Mouse (Mus musculus) limb, embryonic 11.5 days (tissue): ENCODE measurements at regions not wholly inside any gene's neighbourhood (a gene's known extent, or its start where the extent isn't known, plus 50 kb on each side); places are given as distances from the start of the nearest gene placed in this dataset.

ENCODE experiments used
- ATAC-seq: fragments of 200-750 bp; cut with Nextera tagmentation; 2 replicates; pipeline ENCODE4 v1.8.0; 2017; ENCODE audit warnings: low read depth; ENCODE audit not compliant: insufficient number of reproducible peaks, low FRiP score, low TSS enrichment
- DNase-seq: peaks from one replicate; pipeline ENCODE4 v3.0.0-alpha.2; 2015; ENCODE audit warnings: low spot score
- H3K27ac ChIP-seq: fragments of 300-500 bp; sonication (generic); replicated peaks from 2 replicates; pipeline ENCODE4 v1.5.1; 2014; ENCODE audit warnings: low read depth, mild to moderate bottlenecking, low read length
- H3K27me3 ChIP-seq: fragments of 300-500 bp; sonication (generic); 2 replicates; pipeline ENCODE4 v1.6.1; 2014; ENCODE audit warnings: mild to moderate bottlenecking, low read length, mixed read lengths; ENCODE audit not compliant: control insufficient read depth, insufficient read depth
- H3K36me3 ChIP-seq: fragments of 300-500 bp; sonication (generic); 2 replicates; pipeline ENCODE4 v1.6.1; 2014; ENCODE audit warnings: mild to moderate bottlenecking, low read length, moderate library complexity, mixed read lengths; ENCODE audit not compliant: control insufficient read depth, insufficient read depth
- H3K4me1 ChIP-seq: fragments of 300-500 bp; sonication (generic); 2 replicates; pipeline ENCODE4 v1.6.1; 2014; ENCODE audit warnings: low read length, mixed read lengths; ENCODE audit not compliant: control insufficient read depth, insufficient read depth
- H3K4me2 ChIP-seq: fragments of 300-500 bp; sonication (generic); 2 replicates; pipeline ENCODE4 v1.6.1; 2014; ENCODE audit warnings: low read depth, mild to moderate bottlenecking, moderate library complexity; ENCODE audit not compliant: severe bottlenecking
- H3K4me3 ChIP-seq: fragments of 300-500 bp; sonication (generic); 2 replicates; pipeline ENCODE4 v1.5.1; 2014; ENCODE audit warnings: low read depth, low read length
- H3K9ac ChIP-seq: fragments of 300-500 bp; sonication (generic); 2 replicates; pipeline ENCODE4 v1.6.1; 2014; ENCODE audit warnings: mild to moderate bottlenecking, low read length
- H3K9me3 ChIP-seq: fragments of 300-500 bp; sonication (generic); 2 replicates; pipeline ENCODE4 v1.6.1; 2016; ENCODE audit warnings: low read length; ENCODE audit not compliant: control insufficient read depth
- WGBS: fragments of 180-500 bp; shearing (Covaris S2); extraction: QIAGEN DNeasy Blood & Tissue Kit; methylation state at CpG from one replicate; pipeline ENCODE4 v1.1.7; 2014; 5-methylcytosine and 5-hydroxymethylcytosine counted together

DNA sequence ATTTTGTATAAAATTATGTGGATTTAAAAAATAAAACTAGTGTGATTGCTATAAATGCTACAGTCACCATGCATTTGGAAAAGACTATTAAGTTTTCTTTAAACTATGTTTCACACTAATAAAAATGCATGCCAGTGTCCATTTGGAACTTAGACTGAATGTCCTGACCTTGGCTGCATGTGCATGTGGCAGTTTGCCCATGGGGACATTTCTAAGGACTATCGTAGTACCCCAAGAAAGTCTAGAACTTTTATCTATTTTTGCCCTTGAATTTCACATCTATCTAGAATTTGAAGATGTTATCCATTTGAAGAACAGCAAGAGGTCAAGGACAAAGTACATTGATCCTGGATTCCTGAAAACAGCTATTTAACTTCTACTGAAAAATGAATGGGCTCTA is 745.9 kb downstream of the Tmem182 start:
- H3K4me3 ChIP-seq = no peak overlapping the region
- H3K27me3 ChIP-seq = no peaks in the 10 kb centered on the region
- no peak overlapping the region for H3K4me2 ChIP-seq
- H3K4me1 ChIP-seq = no peaks in the 10 kb centered on the region
- H3K9ac ChIP-seq = no peak overlapping the region
- no peak for DNase-seq
- H3K36me3 ChIP-seq = no peaks in the 10 kb centered on the region
- WGBS = 94% methylated on average over 1 of the region's 1 CpGs
- no peak overlapping the region for H3K27ac ChIP-seq
- no peak for ATAC-seq
- no peaks in the 10 kb centered on the region for H3K9me3 ChIP-seq

GRCm38 (mm10) chr1:41555607-41556006 is 750.2 kb downstream of the Tmem182 start:
- Histone ChIP-seq H3K9me3 (no peaks in the 10 kb centered on the region), H3K36me3 (no peaks in the 10 kb centered on the region), H3K27me3 (no peaks in the 10 kb centered on the region), H3K27ac (no peak overlapping the region), H3K4me3 (no peak overlapping the region), H3K9ac (no peak overlapping the region), H3K4me2 (no peak overlapping the region), H3K4me1 (no peaks in the 10 kb centered on the region)
- ATAC-seq (no peak), DNase-seq (no peak)
- 76% methylated on average over 2 of the region's 2 CpGs for WGBS

- Histone ChIP-seq H3K9ac (no peak overlapping the region), H3K4me2 (no peak overlapping the region), H3K27ac (no peak overlapping the region), H3K4me3 (no peak overlapping the region), H3K27me3 (no peaks in the 10 kb centered on the region), H3K9me3 (no peaks in the 10 kb centered on the region), H3K4me1 (no peaks in the 10 kb centered on the region), H3K36me3 (no peaks in the 10 kb centered on the region)
- ATAC-seq (no peak), DNase-seq (no peak)
- WGBS = 88% methylated on average over 17 of the region's 17 CpGs
Observed at GRCm38 (mm10) chr1:41559101-41559665, 753.8 kb downstream of the Tmem182 start.

DNA sequence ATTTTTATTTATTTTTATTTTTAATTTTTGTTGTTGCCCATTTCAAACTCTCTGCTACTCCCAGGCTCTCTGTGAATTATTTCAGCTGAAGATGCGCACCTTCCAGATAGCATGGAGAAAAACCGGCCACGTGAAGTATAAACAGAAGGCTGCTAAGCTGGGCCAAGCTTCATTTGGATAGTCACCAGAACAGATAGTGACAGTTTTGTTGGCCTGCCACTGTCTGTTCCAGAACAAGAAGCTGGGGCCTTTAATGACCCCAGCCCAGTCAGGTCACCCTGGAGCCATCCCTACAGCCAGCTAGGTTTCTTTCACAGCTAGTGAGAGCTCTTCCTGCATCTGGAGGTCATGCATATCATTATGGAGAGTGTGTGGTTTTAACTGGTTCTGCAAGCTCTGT is 754.6 kb downstream of the Tmem182 start:
- ATAC-seq (no peak), DNase-seq (no peak)
- no peaks in the 10 kb centered on the region for H3K4me1 ChIP-seq
- no peaks in the 10 kb centered on the region for H3K9me3 ChIP-seq
- H3K4me2 ChIP-seq = no peak overlapping the region
- H3K27me3 ChIP-seq = no peaks in the 10 kb centered on the region
- no peak overlapping the region for H3K4me3 ChIP-seq
- WGBS = 54% methylated on average over 3 of the region's 3 CpGs
- no peak overlapping the region for H3K27ac ChIP-seq
- no peak overlapping the region for H3K9ac ChIP-seq
- H3K36me3 ChIP-seq = no peaks in the 10 kb centered on the region

- Histone ChIP-seq H3K9me3 (no peaks in the 10 kb centered on the region), H3K27ac (no peak overlapping the region), H3K4me3 (no peak overlapping the region), H3K27me3 (no peaks in the 10 kb centered on the region), H3K36me3 (no peaks in the 10 kb centered on the region), H3K4me1 (no peaks in the 10 kb centered on the region), H3K9ac (no peak overlapping the region), H3K4me2 (no peak overlapping the region)
- WGBS = 92% methylated on average over 5 of the region's 5 CpGs
- ATAC-seq (no peak), DNase-seq (no peak)
Observed at GRCm38 (mm10) chr1:41603471-41603870, 798.1 kb downstream of the Tmem182 start.

GRCm38 (mm10) chr1:41604996-41605747 is 799.8 kb downstream of the Tmem182 start:
- DNase-seq = no peak

GRCm38 (mm10) chr1:41605748-41606131 is 800.3 kb downstream of the Tmem182 start:
- DNase-seq (no peak), ATAC-seq (no peak)
- WGBS = 30% methylated on average over 3 of the region's 3 CpGs

More at GRCm38 (mm10) chr1:41604996-41605747, 799.8 kb downstream of the Tmem182 start:
- H3K9me3 ChIP-seq = no peaks in the 10 kb centered on the region
- no peaks in the 10 kb centered on the region for H3K36me3 ChIP-seq
- H3K9ac ChIP-seq = no peak overlapping the region
- H3K4me2 ChIP-seq = no peak overlapping the region
- 83% methylated on average over 14 of the region's 14 CpGs for WGBS
- H3K4me1 ChIP-seq = no peaks in the 10 kb centered on the region
- no peaks in the 10 kb centered on the region for H3K27me3 ChIP-seq
- no peak for ATAC-seq
- no peak overlapping the region for H3K4me3 ChIP-seq
- H3K27ac ChIP-seq = no peak overlapping the region

GRCm38 (mm10) chr1:41610783-41611182 is 805.4 kb downstream of the Tmem182 start:
- H3K27ac ChIP-seq = no peak overlapping the region
- 0 out of 2 replicates have a peak, but pooled peaks cover 5% of the 10 kb centered on the region for H3K4me1 ChIP-seq
- ATAC-seq (peak; percentile 65; the same call in 1 of the 2 replicates), DNase-seq (peak; percentile 59)
- H3K4me3 ChIP-seq = no peak overlapping the region
- H3K36me3 ChIP-seq = no peaks in the 10 kb centered on the region
- no peak overlapping the region for H3K9ac ChIP-seq
- H3K27me3 ChIP-seq = no peaks in the 10 kb centered on the region
- 22% methylated on average over 8 of the region's 8 CpGs for WGBS
- H3K9me3 ChIP-seq = no peaks in the 10 kb centered on the region
- H3K4me2 ChIP-seq = peak overlapping the region; percentile 16; the same call in 1 of the 2 replicates

More at GRCm38 (mm10) chr1:41605748-41606131, 800.3 kb downstream of the Tmem182 start:
- no peak overlapping the region for H3K4me3 ChIP-seq
- H3K27ac ChIP-seq = no peak overlapping the region
- H3K4me1 ChIP-seq = 0 out of 2 replicates have a peak, but pooled peaks cover 3% of the 10 kb centered on the region
- H3K9me3 ChIP-seq = no peaks in the 10 kb centered on the region
- H3K27me3 ChIP-seq = no peaks in the 10 kb centered on the region
- no peak overlapping the region for H3K9ac ChIP-seq
- H3K36me3 ChIP-seq = no peaks in the 10 kb centered on the region
- no peak overlapping the region for H3K4me2 ChIP-seq
